Mouse (Mus musculus): ENCODE results near the gene Camta1. TPM values are rescaled to one million over a fixed set of nuclear protein-coding genes. Genes with fewer than 3 reads are reported as not detected.

Gene Camta1
- polyA plus RNA-seq, 1 experiment = 19.2 TPM

GRCm38 (mm10) chr4:151893241-151893640 is 31.6 kb upstream of the Camta1 start:
- TF ChIP-seq GATA1 (IDR thresholded peaks at IDR 0.05; ENCODE audit: low read length) = no peak

- TF ChIP-seq GATA1 (IDR thresholded peaks at IDR 0.05; ENCODE audit: low read length) = no peak
These were observed 19.9 kb upstream of the Camta1 start for GRCm38 (mm10) chr4:151881590-151881989.

GRCm38 (mm10) chr4:151880044-151880690 is 18.5 kb upstream of the Camta1 start:
- TF ChIP-seq GATA1 (IDR thresholded peaks at IDR 0.05; ENCODE audit: low read length) = no peak

GRCm38 (mm10) chr4:151876400-151876799 is 14.7 kb upstream of the Camta1 start:
- no peak for TF ChIP-seq GATA1 (IDR thresholded peaks at IDR 0.05; ENCODE audit: low read length)

GRCm38 (mm10) chr4:151863511-151863910 is 1.8 kb upstream of the Camta1 start:
- no peak for TF ChIP-seq GATA1 (IDR thresholded peaks at IDR 0.05; ENCODE audit: low read length)

GRCm38 (mm10) chr4:151861471-151861805 is 238 bp downstream of the Camta1 start:
- no peak for TF ChIP-seq GATA1 (IDR thresholded peaks at IDR 0.05; ENCODE audit: low read length)

GRCm38 (mm10) chr4:151860441-151861331 is 990 bp downstream of the Camta1 start:
- no peak for TF ChIP-seq GATA1 (IDR thresholded peaks at IDR 0.05; ENCODE audit: low read length)

- peak; percentile 23 for TF ChIP-seq GATA1 (IDR thresholded peaks at IDR 0.05; ENCODE audit: low read length)
These were observed 2.4 kb downstream of the Camta1 start for GRCm38 (mm10) chr4:151859275-151859674.

GRCm38 (mm10) chr4:151853949-151854348 is 7.7 kb downstream of the Camta1 start:
- TF ChIP-seq GATA1 (IDR thresholded peaks at IDR 0.05; ENCODE audit: low read length) = no peak

- no peak for TF ChIP-seq GATA1 (IDR thresholded peaks at IDR 0.05; ENCODE audit: low read length)
These were observed 10.5 kb downstream of the Camta1 start for GRCm38 (mm10) chr4:151851179-151851578.

- TF ChIP-seq GATA1 (IDR thresholded peaks at IDR 0.05; ENCODE audit: low read length) = no peak
These were observed 19.1 kb downstream of the Camta1 start for GRCm38 (mm10) chr4:151842591-151842990.

- TF ChIP-seq GATA1 (IDR thresholded peaks at IDR 0.05; ENCODE audit: low read length) = no peak
These were observed 23.2 kb downstream of the Camta1 start for GRCm38 (mm10) chr4:151838518-151838917.

GRCm38 (mm10) chr4:151835860-151836259 is 25.8 kb downstream of the Camta1 start:
- TF ChIP-seq GATA1 (IDR thresholded peaks at IDR 0.05; ENCODE audit: low read length) = no peak

- TF ChIP-seq GATA1 (IDR thresholded peaks at IDR 0.05; ENCODE audit: low read length) = no peak
These were observed 27.1 kb downstream of the Camta1 start for GRCm38 (mm10) chr4:151834536-151834935.

- TF ChIP-seq GATA1 (IDR thresholded peaks at IDR 0.05; ENCODE audit: low read length) = no peak
These were observed 27.7 kb downstream of the Camta1 start for GRCm38 (mm10) chr4:151833940-151834449.

- no peak for TF ChIP-seq GATA1 (IDR thresholded peaks at IDR 0.05; ENCODE audit: low read length)
These were observed 33.8 kb downstream of the Camta1 start for GRCm38 (mm10) chr4:151827840-151828239.

- no peak for TF ChIP-seq GATA1 (IDR thresholded peaks at IDR 0.05; ENCODE audit: low read length)
These were observed 34.3 kb downstream of the Camta1 start for GRCm38 (mm10) chr4:151827356-151827755.
